Mouse (Mus musculus) kidney, postnatal 0 days (tissue): ENCODE measurements at regions not wholly inside any gene's neighbourhood (a gene's known extent, or its start where the extent isn't known, plus 50 kb on each side); places are given as distances from the start of the nearest gene placed in this dataset.

ENCODE experiments used
- ATAC-seq: fragments of 200-750 bp; cut with Nextera tagmentation; replicated peaks from 2 replicates; pipeline ENCODE4 v1.8.0; 2017; ENCODE audit warnings: low read depth, moderate number of reproducible peaks, moderate TSS enrichment, moderate library complexity; ENCODE audit not compliant: low FRiP score
- DNase-seq: peaks from one replicate; pipeline ENCODE4 v3.0.0-alpha.2; 2016; ENCODE audit warnings: low spot score
- H3K27ac ChIP-seq: fragments of 300-500 bp; sonication (generic); 2 replicates; pipeline ENCODE4 v1.5.1; 2014; ENCODE audit warnings: mild to moderate bottlenecking
- H3K27me3 ChIP-seq: fragments of 300-500 bp; sonication (generic); 2 replicates; pipeline ENCODE4 v1.6.1; 2014; ENCODE audit warnings: low read length, mixed read lengths; ENCODE audit not compliant: insufficient read depth
- H3K36me3 ChIP-seq: fragments of 300-500 bp; sonication (generic); 2 replicates; pipeline ENCODE4 v1.6.1; 2014; ENCODE audit warnings: low read length, mixed read lengths; ENCODE audit not compliant: insufficient read depth
- H3K4me1 ChIP-seq: fragments of 300-500 bp; sonication (generic); replicated peaks from 2 replicates; pipeline ENCODE4 v1.6.1; 2014; ENCODE audit warnings: antibody characterized with exemption, low read length, mixed read lengths; ENCODE audit not compliant: insufficient read depth
- H3K4me2 ChIP-seq: fragments of 300-500 bp; sonication (generic); 2 replicates; pipeline ENCODE4 v1.6.1; 2014; ENCODE audit warnings: mild to moderate bottlenecking, low read length, moderate library complexity, mixed read lengths
- H3K4me3 ChIP-seq: fragments of 300-500 bp; sonication (generic); replicated peaks from 2 replicates; pipeline ENCODE4 v1.5.1; 2014; ENCODE audit warnings: low read depth, low read length
- H3K9ac ChIP-seq: fragments of 300-500 bp; sonication (generic); 2 replicates; pipeline ENCODE4 v1.6.1; 2014; ENCODE audit warnings: low read depth, low read length
- H3K9me3 ChIP-seq: fragments of 300-500 bp; sonication (generic); replicated peaks from 2 replicates; pipeline ENCODE4 v1.6.1; 2016; ENCODE audit warnings: low read length, inconsistent platforms, mixed read lengths
- CTCF ChIP-seq: IDR thresholded peaks from 2 replicates; pipeline ENCODE4 v1.5.1; 2016; ENCODE audit warnings: antibody characterized with exemption, low read depth, mild to moderate bottlenecking, moderate library complexity
- WGBS: fragments of 180-500 bp; shearing (Covaris S2); extraction: QIAGEN DNeasy Blood & Tissue Kit; methylation state at CpG from one replicate; pipeline ENCODE4 v1.1.7; 2014; 5-methylcytosine and 5-hydroxymethylcytosine counted together

- no peak overlapping the region for H3K4me3 ChIP-seq
- H3K4me1 ChIP-seq, result 0 out of 2 replicates have a peak, but pooled peaks cover 3% of the 10 kb centered on the region
- ATAC-seq, result no peak
- no peak overlapping the region for H3K9ac ChIP-seq
- no peak overlapping the region for H3K27ac ChIP-seq
- 0 out of 2 replicates have a peak, but pooled peaks cover 3% of the 10 kb centered on the region for H3K27me3 ChIP-seq
- H3K4me2 ChIP-seq, result no peak overlapping the region
- no peaks in the 10 kb centered on the region for H3K36me3 ChIP-seq
- 71% methylated on average over 3 of the region's 3 CpGs for WGBS
- no peak for TF ChIP-seq CTCF
- DNase-seq, result no peak
- no peaks in the 10 kb centered on the region for H3K9me3 ChIP-seq
Observed at GRCm38 (mm10) chrX:11736481-11736880, 408.9 kb downstream of the H2al1j start.

- Histone ChIP-seq H3K27ac (peak overlapping the region; percentile 64), H3K36me3 (no peaks in the 10 kb centered on the region), H3K4me2 (no peak overlapping the region), H3K4me3 (no peak overlapping the region), H3K9me3 (no peaks in the 10 kb centered on the region), H3K4me1 (0 out of 2 replicates have a peak, but pooled peaks cover 3% of the 10 kb centered on the region), H3K9ac (no peak overlapping the region), H3K27me3 (0 out of 2 replicates have a peak, but pooled peaks cover 3% of the 10 kb centered on the region)
- DNase-seq (peak; percentile 74), ATAC-seq (no peak; the same call in 1 of the 2 replicates)
- WGBS, result 48% methylated on average over 7 of the region's 7 CpGs
- no peak for TF ChIP-seq CTCF
Observed at GRCm38 (mm10) chrX:11739565-11739964, 411.9 kb downstream of the H2al1j start.

- no peak for ATAC-seq
Observed at GRCm38 (mm10) chrX:11745911-11746310, 414.2 kb downstream of the Bcor start.

GRCm38 (mm10) chrX:11747386-11748121 lies 412.6 kb downstream of the Bcor start:
- DNase-seq, result no peak
- Histone ChIP-seq H3K27me3 (no peaks in the 10 kb centered on the region), H3K4me3 (no peak overlapping the region), H3K36me3 (no peaks in the 10 kb centered on the region), H3K4me1 (no peaks in the 10 kb centered on the region), H3K4me2 (no peak overlapping the region), H3K27ac (no peak overlapping the region), H3K9ac (no peak overlapping the region), H3K9me3 (no peaks in the 10 kb centered on the region)
- WGBS, result 74% methylated on average over 4 of the region's 4 CpGs
- TF ChIP-seq CTCF, result no peak
- ATAC-seq, result no peak

More at GRCm38 (mm10) chrX:11745911-11746310, 414.2 kb downstream of the Bcor start:
- Histone ChIP-seq H3K9me3 (no peaks in the 10 kb centered on the region), H3K4me1 (no peaks in the 10 kb centered on the region), H3K9ac (no peak overlapping the region), H3K4me2 (no peak overlapping the region), H3K27ac (no peak overlapping the region), H3K27me3 (no peaks in the 10 kb centered on the region), H3K4me3 (no peak overlapping the region), H3K36me3 (no peaks in the 10 kb centered on the region)
- no peak for TF ChIP-seq CTCF
- 49% methylated on average over 3 of the region's 3 CpGs for WGBS
- DNase-seq, result no peak

GRCm38 (mm10) chrX:11748278-11748677 lies 411.9 kb downstream of the Bcor start:
- Histone ChIP-seq H3K9ac (no peak overlapping the region), H3K27ac (no peak overlapping the region), H3K9me3 (no peaks in the 10 kb centered on the region), H3K36me3 (no peaks in the 10 kb centered on the region), H3K4me1 (no peaks in the 10 kb centered on the region), H3K27me3 (no peaks in the 10 kb centered on the region), H3K4me3 (no peak overlapping the region), H3K4me2 (no peak overlapping the region)
- ATAC-seq, result no peak
- no peak for TF ChIP-seq CTCF
- DNase-seq, result no peak
- 50% methylated on average over 4 of the region's 4 CpGs for WGBS

- H3K36me3 ChIP-seq, result no peaks in the 10 kb centered on the region
- H3K4me3 ChIP-seq, result no peak overlapping the region
- DNase-seq, result no peak
- no peak for ATAC-seq
- H3K27me3 ChIP-seq, result no peaks in the 10 kb centered on the region
- H3K9ac ChIP-seq, result no peak overlapping the region
- no peaks in the 10 kb centered on the region for H3K4me1 ChIP-seq
- 78% methylated on average over 5 of the region's 5 CpGs for WGBS
- no peak for TF ChIP-seq CTCF
- H3K4me2 ChIP-seq, result no peak overlapping the region
- H3K9me3 ChIP-seq, result no peaks in the 10 kb centered on the region
- H3K27ac ChIP-seq, result no peak overlapping the region
Observed at GRCm38 (mm10) chrX:11752513-11752912, 407.6 kb downstream of the Bcor start.
